Mouse (Mus musculus) right cerebral cortex, postnatal 14 days (tissue): Measurements from ENCODE around the gene Zbp1.
A peak's percentile ranks its signal among the peaks of the same experiment; 100 is the strongest.

Experiments
- DNase-seq: peaks from one replicate; pipeline ENCODE4 v3.0.0; 2022

Gene Zbp1

GRCm38 (mm10) chr2:173175703-173176102 lies 43.0 kb downstream of the Zbp1 start:
- DNase-seq, result no peak

- no peak for DNase-seq
Measured at GRCm38 (mm10) chr2:173174569-173174968, 44.2 kb downstream of the Zbp1 start.

DNA sequence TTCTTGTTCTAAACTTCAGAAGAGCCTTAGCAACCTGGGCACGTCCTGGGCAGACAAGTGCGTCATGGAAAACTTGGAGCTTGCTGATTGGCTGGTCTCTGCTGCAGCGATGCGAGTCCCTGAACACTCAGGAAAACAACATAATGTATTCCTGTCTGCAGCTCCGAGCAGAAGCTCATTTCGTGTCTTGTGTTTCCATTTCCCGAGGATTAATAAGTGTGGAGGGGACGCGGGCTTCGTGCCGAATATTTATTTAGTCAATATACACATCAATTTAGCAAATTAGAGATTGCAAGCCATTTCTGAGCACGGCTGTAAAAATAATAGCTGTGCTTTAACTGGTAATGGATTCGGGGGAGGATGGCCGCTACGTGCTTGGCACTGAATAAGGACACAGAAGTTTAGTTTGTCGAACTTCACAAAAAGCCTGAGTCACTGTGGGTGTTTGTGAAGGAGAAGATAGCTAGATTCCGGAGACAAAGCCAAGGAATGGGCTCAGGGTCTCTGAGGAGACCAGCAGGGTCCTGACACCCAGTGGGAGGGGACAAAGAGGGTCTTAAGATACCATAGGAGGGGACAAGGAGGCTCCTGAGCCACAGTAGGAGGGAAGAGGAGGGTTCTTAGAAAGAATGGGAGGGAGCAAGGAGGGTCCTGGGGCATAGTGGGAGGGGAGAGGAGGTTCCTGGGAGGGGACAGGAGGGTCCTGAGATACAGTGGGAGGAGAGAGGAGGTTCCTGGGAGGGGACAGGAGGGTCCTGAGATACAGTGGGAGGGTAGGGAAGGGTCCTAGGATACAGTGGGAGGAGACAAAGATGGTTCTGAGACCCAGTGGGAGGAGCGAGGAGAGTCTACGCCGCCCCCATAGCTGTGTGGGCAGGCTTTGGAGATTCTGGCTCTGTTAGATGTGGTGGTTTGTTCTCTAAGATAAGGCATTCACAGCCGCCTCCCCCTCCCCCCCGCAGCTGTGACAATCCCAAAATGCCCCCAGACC lies 44.9 kb downstream of the Zbp1 start:
- DNase-seq, result peak; percentile 64

DNA sequence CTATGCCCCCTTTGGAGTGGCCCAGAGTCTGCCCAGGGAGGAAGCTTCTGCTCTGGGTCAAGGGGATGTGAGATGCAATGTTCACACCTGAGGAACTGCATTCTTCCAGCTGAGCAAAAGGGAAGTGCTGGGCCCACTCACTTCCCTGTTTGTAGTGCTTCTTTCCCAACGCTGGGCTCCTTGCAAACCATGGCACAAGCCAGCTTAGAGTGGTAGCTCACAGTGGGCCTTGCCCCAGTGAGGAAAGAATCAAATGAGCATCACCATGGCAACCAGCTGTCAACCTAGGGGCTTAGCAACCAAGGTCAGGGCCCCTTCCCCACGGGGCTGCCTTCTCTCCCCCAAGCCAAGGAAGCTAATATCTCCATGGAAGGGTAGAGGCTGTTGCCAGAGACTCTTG lies 45.7 kb downstream of the Zbp1 start:
- no peak for DNase-seq

DNA sequence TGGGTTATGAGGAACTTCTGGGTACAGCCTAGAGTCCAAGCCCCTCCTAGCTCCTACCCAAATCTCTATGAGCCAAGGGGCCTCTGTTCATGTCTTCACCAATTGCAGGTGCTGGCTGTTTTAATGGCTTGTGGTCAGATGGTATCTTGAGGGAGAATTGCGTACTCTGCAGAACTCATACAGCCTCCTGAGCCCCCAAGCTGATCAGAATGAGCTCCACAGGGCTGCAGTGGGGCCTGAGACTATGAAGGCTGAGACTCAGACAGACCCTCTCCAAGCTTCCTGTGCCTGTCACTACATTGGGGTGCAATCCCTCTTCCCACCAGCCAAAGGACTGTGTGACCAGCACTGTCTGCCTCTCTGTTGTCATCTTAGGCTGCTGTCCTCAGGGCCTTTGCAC lies 46.3 kb downstream of the Zbp1 start:
- DNase-seq, result no peak

DNA sequence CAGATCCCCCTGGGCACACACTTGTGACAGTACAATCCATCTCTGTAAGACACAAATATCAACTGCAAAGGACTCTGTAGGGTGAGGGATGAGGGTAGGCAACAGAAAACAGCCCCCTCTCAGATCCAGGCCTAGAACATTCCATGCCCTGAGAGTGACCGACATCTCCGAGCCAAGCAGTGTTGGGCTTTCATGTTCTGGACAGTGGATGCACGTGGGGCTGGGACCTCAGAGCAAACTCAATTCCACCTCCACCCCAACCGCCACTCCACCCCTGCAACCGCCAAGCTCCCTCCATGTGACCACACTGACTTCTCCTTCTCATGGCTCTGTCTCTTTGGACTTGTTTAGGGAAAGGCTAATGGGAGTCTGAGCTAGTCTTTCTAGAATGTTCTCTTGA lies 46.8 kb downstream of the Zbp1 start:
- DNase-seq, result no peak

GRCm38 (mm10) chr2:173171470-173171869 lies 47.3 kb downstream of the Zbp1 start:
- DNase-seq, result peak; percentile 42

DNA sequence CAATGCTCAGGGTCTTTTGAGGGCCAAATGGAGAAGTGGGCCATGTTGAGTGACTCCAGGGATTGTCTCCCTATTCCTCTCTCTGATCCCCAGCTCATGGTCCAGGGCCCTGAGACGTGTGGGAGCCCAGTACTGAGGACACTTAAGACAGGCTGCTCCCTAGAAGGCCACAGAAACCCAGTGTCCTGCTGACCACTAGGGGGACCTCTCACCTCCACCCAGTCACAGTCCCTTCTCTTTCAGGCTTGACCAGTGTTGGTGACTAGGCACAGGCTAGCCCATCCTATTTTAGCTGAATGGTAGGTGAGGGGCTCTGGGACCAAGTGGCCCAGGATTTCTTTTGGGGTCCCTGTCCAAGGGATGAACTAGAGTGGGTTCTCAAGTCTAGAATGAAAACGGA lies 48.0 kb downstream of the Zbp1 start:
- no peak for DNase-seq

DNA sequence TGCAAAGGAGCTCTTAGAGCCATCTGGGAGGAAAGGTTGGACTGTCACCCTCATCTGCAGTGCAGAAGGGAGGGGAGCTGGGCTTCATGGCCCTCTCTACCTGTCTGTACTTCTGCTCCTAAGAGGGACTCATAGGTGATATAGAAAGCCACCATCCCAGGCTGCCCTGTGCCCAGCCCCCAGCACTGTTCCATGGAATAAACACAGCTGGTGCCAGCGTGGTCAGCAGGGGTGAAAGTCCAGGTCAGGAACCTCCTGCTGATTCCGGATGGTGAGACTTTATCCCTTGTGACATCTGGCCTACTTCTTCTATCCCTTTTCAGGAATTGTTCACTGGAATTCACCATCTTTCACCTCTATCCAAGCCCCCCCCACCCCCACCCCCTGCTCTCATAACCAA lies 48.6 kb downstream of the Zbp1 start:
- no peak for DNase-seq

GRCm38 (mm10) chr2:173168411-173168851 lies 50.3 kb downstream of the Zbp1 start:
- peak; percentile 5 for DNase-seq

- no peak for DNase-seq
Measured at GRCm38 (mm10) chr2:173165357-173165756, 53.4 kb downstream of the Zbp1 start.

GRCm38 (mm10) chr2:173164946-173165345 lies 53.8 kb downstream of the Zbp1 start:
- DNase-seq, result no peak

- no peak for DNase-seq
Measured at GRCm38 (mm10) chr2:173164358-173164757, 54.4 kb downstream of the Zbp1 start.

DNA sequence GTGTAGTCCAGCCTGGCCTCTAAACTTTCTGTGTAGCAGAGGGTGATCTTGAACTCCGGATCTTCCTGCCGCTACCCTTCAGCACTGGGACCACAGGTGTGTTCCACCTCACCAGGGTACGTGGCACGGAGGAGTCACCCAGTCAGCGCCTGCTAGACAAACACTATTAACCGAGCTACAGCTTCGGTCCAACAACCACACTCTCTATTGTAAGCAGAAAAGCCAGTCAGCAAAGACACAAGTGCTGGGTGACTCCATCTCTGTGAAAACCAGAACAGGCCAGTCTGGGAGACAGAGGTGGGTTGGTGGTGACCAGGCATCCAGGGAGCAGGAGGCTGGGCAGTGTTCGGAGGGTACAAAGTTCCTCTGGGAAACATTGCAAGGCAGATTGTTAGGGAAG lies 55.3 kb downstream of the Zbp1 start:
- DNase-seq, result no peak

GRCm38 (mm10) chr2:173159354-173160311 lies 59.1 kb downstream of the Zbp1 start:
- no peak for DNase-seq

DNA sequence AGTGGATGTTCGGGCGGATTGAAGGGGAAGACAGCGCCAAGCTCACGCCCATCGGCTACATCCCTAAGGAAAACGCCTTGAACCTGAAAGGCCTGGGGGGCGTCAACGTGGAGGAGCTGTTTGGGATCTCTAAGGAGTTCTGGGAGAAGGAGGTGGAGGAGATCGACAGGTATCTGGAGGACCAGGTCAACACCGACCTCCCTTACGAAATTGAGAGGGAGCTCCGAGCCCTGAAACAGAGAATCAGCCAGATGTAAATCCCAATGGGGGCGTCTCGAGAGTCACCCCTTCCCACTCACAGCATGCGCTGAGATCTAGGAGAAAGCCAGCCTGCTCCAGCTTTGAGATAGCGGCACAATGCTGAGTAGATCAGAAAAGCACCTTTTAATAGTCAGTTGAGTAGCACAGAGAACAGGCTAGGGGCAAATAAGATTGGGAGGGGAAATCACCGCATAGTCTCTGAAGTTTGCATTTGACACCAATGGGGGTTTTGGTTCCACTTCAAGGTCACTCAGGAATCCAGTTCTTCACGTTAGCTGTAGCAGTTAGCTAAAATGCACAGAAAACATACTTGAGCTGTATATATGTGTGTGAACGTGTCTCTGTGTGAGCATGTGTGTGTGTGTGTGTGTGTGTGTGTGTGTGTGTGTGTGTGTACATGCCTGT lies 60.2 kb downstream of the Zbp1 start:
- DNase-seq, result no peak

- DNase-seq, result no peak
Measured at GRCm38 (mm10) chr2:173157871-173158270, 60.9 kb downstream of the Zbp1 start.

DNA sequence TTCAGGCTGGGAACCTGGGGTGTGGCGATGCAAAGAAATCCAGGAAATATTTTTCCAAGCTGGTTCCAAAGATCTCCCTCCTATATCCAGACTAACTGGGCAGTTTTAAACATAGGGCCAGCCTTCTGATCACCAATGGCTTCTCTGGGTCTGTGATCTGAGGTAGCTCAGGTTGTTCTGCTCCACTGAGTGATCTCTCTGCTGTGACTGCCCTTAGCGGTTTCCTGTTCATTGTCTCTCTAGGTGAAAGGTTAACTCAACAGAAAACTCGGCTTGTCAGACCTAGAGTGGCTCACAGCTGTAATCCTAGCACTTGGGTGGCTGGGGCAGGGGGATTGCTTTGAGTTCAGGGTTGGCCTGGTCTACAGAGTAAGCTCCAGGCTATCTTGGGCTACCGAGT lies 61.3 kb downstream of the Zbp1 start:
- DNase-seq, result no peak

GRCm38 (mm10) chr2:173156923-173157322 lies 61.8 kb downstream of the Zbp1 start:
- DNase-seq, result no peak
